Mouse (Mus musculus) erythroblast, embryonic 14.5 days (primary cell): ENCODE data around the gene Magi2.

Experiments used
- GATA1 ChIP-seq: IDR thresholded peaks from 2 replicates; pipeline ENCODE4 v1.6.1; 2012; ENCODE audit warnings: low read length, inconsistent platforms, mixed read lengths
- TAL1 ChIP-seq: IDR thresholded peaks from 3 replicates; pipeline ENCODE4 v1.6.1; 2012; ENCODE audit warnings: low read length, inconsistent platforms, mixed read lengths

- no peak for TF ChIP-seq TAL1
- TF ChIP-seq GATA1, result no peak
Measured at GRCm38 (mm10) chr5:20575798-20576197, 1349.0 kb downstream of the Magi2 start.
